Mouse (Mus musculus) G1E (cell line): Measurements from ENCODE around the gene Egfl8.

Experiments
- CTCF ChIP-seq: IDR thresholded peaks from 2 replicates; pipeline ENCODE4 v1.5.1; 2012; ENCODE audit warnings: low read depth, low read length, inconsistent platforms, mixed read lengths
- GATA1 ChIP-seq: IDR thresholded peaks from 2 replicates; pipeline ENCODE4 v1.6.1; 2012; ENCODE audit warnings: borderline replicate concordance, low read length, inconsistent platforms, mixed read lengths
- TAL1 ChIP-seq: conservative IDR thresholded peaks from 2 replicates; pipeline ENCODE4 v1.6.1; 2012; ENCODE audit warnings: low read depth, low read length, inconsistent platforms, mixed read lengths

DNA sequence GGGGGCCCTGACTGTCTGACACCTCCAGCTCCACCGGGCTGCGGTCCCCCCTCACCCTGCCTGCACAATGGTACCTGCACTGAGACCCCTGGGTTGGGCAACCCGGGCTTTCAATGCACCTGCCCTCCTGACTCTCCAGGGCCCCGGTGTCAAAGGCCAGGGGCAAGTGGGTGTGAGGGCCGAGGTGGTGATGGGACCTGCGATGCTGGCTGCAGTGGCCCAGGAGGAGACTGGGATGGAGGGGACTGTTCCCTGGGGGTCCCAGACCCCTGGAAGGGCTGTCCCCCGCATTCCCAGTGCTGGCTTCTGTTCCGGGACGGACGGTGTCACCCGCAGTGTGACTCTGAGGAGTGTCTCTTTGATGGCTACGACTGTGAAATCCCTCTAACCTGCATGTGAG lies 33.2 kb downstream of the Egfl8 start:
- TF ChIP-seq GATA1 (no peak), CTCF (no peak), TAL1 (no peak)
